In genomic region chr3:116368868-116369437, GRCm38 (mm10) we compare ENCODE assay signal across 19 mouse cellular contexts. TPM values are rescaled to one million over a fixed set of nuclear protein-coding genes. Genes with fewer than 3 reads are reported as not detected.
DNase-seq lines count a peak whose midpoint lies in the region; ATAC-seq and TF ChIP-seq lines count a peak whose summit lies in the region.
"Had no signal": no experiment of that assay in that cellular context is flagged by ENCODE, and none has a peak within 500 bp of the region (broad histone marks: within the 10 kb centered on the region; RNA-seq: fewer than 3 reads in every experiment).

No protein-coding gene starts in this region.

- peak; percentile 63; the same call in 1 of the 2 replicates for ATAC-seq in forebrain, embryonic 12.5 days (ENCODE audit: low FRiP score)
- ATAC-seq in forebrain, embryonic 16.5 days: no peak
- ATAC-seq in kidney, postnatal 0 days (replicated peaks; ENCODE audit: low FRiP score, low read depth): peak; percentile 84
- peak; percentile 44; the same call in 1 of the 2 replicates for ATAC-seq in embryonic facial prominence, embryonic 14.5 days (ENCODE audit: low read depth)
- ATAC-seq in neural tube, embryonic 14.5 days (ENCODE audit: low read depth): peak; percentile 54; the same call in 1 of the 2 replicates
- no peak for ATAC-seq in granulocyte monocyte progenitor cell, adult 5-6 weeks (replicated peaks; ENCODE audit: poor library complexity, severe bottlenecking)
- ATAC-seq: intestine, postnatal 0 days; liver, postnatal 0 days; midbrain, embryonic 16.5 days had no signal

- no peaks in the 10 kb centered on the region for H3K9me3 ChIP-seq in forebrain, embryonic 12.5 days
- no peaks in the 10 kb centered on the region for H3K9me3 ChIP-seq in forebrain, embryonic 16.5 days (ENCODE audit: control insufficient read depth, low read length)
- no peaks in the 10 kb centered on the region for H3K9me3 ChIP-seq in kidney, postnatal 0 days (replicated peaks; ENCODE audit: low read length)
- H3K9me3 ChIP-seq in embryonic facial prominence, embryonic 14.5 days (ENCODE audit: control insufficient read depth, low read length): no peaks in the 10 kb centered on the region
- H3K9me3 ChIP-seq in neural tube, embryonic 14.5 days (ENCODE audit: control insufficient read depth, low read length): no peaks in the 10 kb centered on the region
- H3K9me3 ChIP-seq: hindbrain, embryonic 10.5 days; limb, embryonic 13.5 days; neural tube, embryonic 12.5 days had no signal

- no peaks in the 10 kb centered on the region for H3K27me3 ChIP-seq in forebrain, embryonic 12.5 days
- H3K27me3 ChIP-seq in forebrain, embryonic 16.5 days (replicated peaks; ENCODE audit: control insufficient read depth, insufficient read depth, low read length): no peaks in the 10 kb centered on the region
- H3K27me3 ChIP-seq in kidney, postnatal 0 days (ENCODE audit: insufficient read depth, low read length): no peaks in the 10 kb centered on the region
- H3K27me3 ChIP-seq in embryonic facial prominence, embryonic 14.5 days (replicated peaks; ENCODE audit: control insufficient read depth, insufficient read depth, low read length): no peaks in the 10 kb centered on the region
- no peaks in the 10 kb centered on the region for H3K27me3 ChIP-seq in neural tube, embryonic 14.5 days (ENCODE audit: control insufficient read depth, insufficient read depth, low read length)
- H3K27me3 ChIP-seq: limb, embryonic 13.5 days; neural tube, embryonic 12.5 days had no signal

- peak; percentile 42 for DNase-seq in kidney, postnatal 0 days (ENCODE audit: low spot score)
- DNase-seq in kidney, adult 8-10 months: no peak
- DNase-seq in embryonic facial prominence, embryonic 14.5 days (ENCODE audit: low spot score): no peak
- DNase-seq in layer of hippocampus, adult 8-10 months (ENCODE audit: low spot score in 2 of 2): no peak
- DNase-seq: adrenal gland, postnatal 10 days; B cell, adult 2 months; cerebellum, postnatal 10 days; layer of hippocampus, postnatal 36 days; liver, postnatal 0 days had no signal

- H3K27ac ChIP-seq in forebrain, embryonic 12.5 days: no peak overlapping the region
- H3K27ac ChIP-seq in forebrain, embryonic 16.5 days (ENCODE audit: low read length): no peak overlapping the region
- 0 out of 2 replicates have a peak overlapping the region, but pooled peaks have one; percentile 16 for H3K27ac ChIP-seq in kidney, postnatal 0 days
- no peak overlapping the region for H3K27ac ChIP-seq in embryonic facial prominence, embryonic 14.5 days (replicated peaks; ENCODE audit: low read depth, low read length)
- H3K27ac ChIP-seq in neural tube, embryonic 14.5 days (ENCODE audit: low read depth, low read length): no peak overlapping the region
- H3K27ac ChIP-seq: hindbrain, embryonic 10.5 days; limb, embryonic 13.5 days; macrophage; neural tube, embryonic 12.5 days had no signal

- peaks cover 15% of the 10 kb centered on the region for H3K4me1 ChIP-seq in forebrain, embryonic 12.5 days
- H3K4me1 ChIP-seq in forebrain, embryonic 16.5 days (replicated peaks; ENCODE audit: control insufficient read depth, insufficient read depth, low read length): peaks cover 2% of the 10 kb centered on the region; the same call in 1 of the 2 replicates
- H3K4me1 ChIP-seq in kidney, postnatal 0 days (replicated peaks; ENCODE audit: insufficient read depth, low read length): 0 out of 2 replicates have a peak, but pooled peaks cover 7% of the 10 kb centered on the region
- H3K4me1 ChIP-seq in embryonic facial prominence, embryonic 14.5 days (ENCODE audit: control insufficient read depth, insufficient read depth, low read length): no peaks in the 10 kb centered on the region
- H3K4me1 ChIP-seq in neural tube, embryonic 14.5 days (ENCODE audit: control insufficient read depth, insufficient read depth, low read length): 0 out of 2 replicates have a peak, but pooled peaks cover 4% of the 10 kb centered on the region

- WGBS in forebrain, embryonic 12.5 days: 20% methylated on average over 4 of the region's 4 CpGs
- 11% methylated on average over 4 of the region's 4 CpGs for WGBS in forebrain, embryonic 16.5 days
- WGBS in kidney, postnatal 0 days: 31% methylated on average over 4 of the region's 4 CpGs
- 22% methylated on average over 4 of the region's 4 CpGs for WGBS in embryonic facial prominence, embryonic 14.5 days
- WGBS in neural tube, embryonic 14.5 days: 22% methylated on average over 4 of the region's 4 CpGs

- H3K9ac ChIP-seq in forebrain, embryonic 12.5 days: no peak overlapping the region
- H3K9ac ChIP-seq in forebrain, embryonic 16.5 days (replicated peaks; ENCODE audit: low read depth, low read length): no peak overlapping the region
- no peak overlapping the region for H3K9ac ChIP-seq in kidney, postnatal 0 days (ENCODE audit: low read depth, low read length)
- H3K9ac ChIP-seq in embryonic facial prominence, embryonic 14.5 days (ENCODE audit: low read depth, low read length): no peak overlapping the region
- no peak overlapping the region for H3K9ac ChIP-seq in neural tube, embryonic 14.5 days (replicated peaks; ENCODE audit: low read depth, low read length)
- H3K9ac ChIP-seq: limb, embryonic 13.5 days; liver, postnatal 0 days; neural tube, embryonic 12.5 days had no signal

- peaks cover 10% of the 10 kb centered on the region; the same call in 1 of the 2 replicates for H3K36me3 ChIP-seq in forebrain, embryonic 12.5 days (replicated peaks)
- H3K36me3 ChIP-seq in forebrain, embryonic 16.5 days (ENCODE audit: control insufficient read depth, insufficient read depth): no peaks in the 10 kb centered on the region
- no peaks in the 10 kb centered on the region for H3K36me3 ChIP-seq in kidney, postnatal 0 days (ENCODE audit: insufficient read depth, low read length)
- H3K36me3 ChIP-seq in embryonic facial prominence, embryonic 14.5 days (ENCODE audit: control insufficient read depth, insufficient read depth, low read length): no peaks in the 10 kb centered on the region
- H3K36me3 ChIP-seq in neural tube, embryonic 14.5 days (ENCODE audit: control insufficient read depth, insufficient read depth, low read length): no peaks in the 10 kb centered on the region

- H3K4me2 ChIP-seq in forebrain, embryonic 12.5 days: no peak overlapping the region
- H3K4me2 ChIP-seq in forebrain, embryonic 16.5 days (ENCODE audit: low read length): no peak overlapping the region
- H3K4me2 ChIP-seq in kidney, postnatal 0 days (ENCODE audit: low read length): no peak overlapping the region
- no peak overlapping the region for H3K4me2 ChIP-seq in embryonic facial prominence, embryonic 14.5 days (ENCODE audit: low read depth, low read length)
- no peak overlapping the region for H3K4me2 ChIP-seq in neural tube, embryonic 14.5 days (ENCODE audit: low read depth, low read length)
- H3K4me2 ChIP-seq: limb, embryonic 13.5 days; neural tube, embryonic 12.5 days had no signal

- no peak for TF ChIP-seq CTCF in kidney, postnatal 0 days (IDR thresholded peaks at IDR 0.05; ENCODE audit: low read depth)

- H3K4me3 ChIP-seq in forebrain, embryonic 12.5 days (replicated peaks): no peak overlapping the region
- no peak overlapping the region for H3K4me3 ChIP-seq in forebrain, embryonic 16.5 days (replicated peaks; ENCODE audit: low read length)
- H3K4me3 ChIP-seq in kidney, postnatal 0 days (replicated peaks; ENCODE audit: low read depth, low read length): no peak overlapping the region
- no peak overlapping the region for H3K4me3 ChIP-seq in embryonic facial prominence, embryonic 14.5 days (ENCODE audit: low read depth, low read length)
- no peak overlapping the region for H3K4me3 ChIP-seq in neural tube, embryonic 14.5 days (ENCODE audit: low read depth, low read length)
- H3K4me3 ChIP-seq: hindbrain, embryonic 10.5 days; limb, embryonic 13.5 days; neural tube, embryonic 12.5 days had no signal

RNA-seq across cellular contexts. Expression of gene Cdc14a, which starts 54.9 kb away (rescaled TPM):
- polyA plus RNA-seq in forebrain, embryonic 12.5 days (2016; fragmentation: Nextera tagmentation; extraction: Ambion mirVana): 21.6 and 23.2 TPM in 2 replicates
- polyA plus RNA-seq in forebrain, embryonic 16.5 days (2015; fragmentation: Nextera tagmentation; extraction: Ambion mirVana): 6.9 and 7.7 TPM in 2 replicates
- polyA plus RNA-seq in kidney, postnatal 0 days (2015; fragmentation: Nextera tagmentation; extraction: Ambion mirVana): 12.8 and 12.9 TPM in 2 replicates
- polyA plus RNA-seq in embryonic facial prominence, embryonic 14.5 days (2014; fragmentation: Nextera tagmentation; extraction: Ambion mirVana): 7.7 and 7.8 TPM in 2 replicates
- polyA plus RNA-seq in neural tube, embryonic 14.5 days (2014; fragmentation: Nextera tagmentation; extraction: Ambion mirVana): 4.9 and 7.4 TPM in 2 replicates
- total RNA-seq in layer of hippocampus, adult 8-10 months (2022): 10 to 100 TPM in 1 of 4 experiments, 1 to 10 TPM in 3; 6.2 to 10.8 (median 7.4) TPM
- 29.2 and 58.3 TPM in 2 replicates for total RNA-seq in granulocyte monocyte progenitor cell, adult 5-6 weeks (2014; fragmentation: Nextera tagmentation)
- 22.3 and 25.2 TPM in 2 replicates for total RNA-seq in granulocyte monocyte progenitor cell, adult 5-6 weeks (2017)

Comparison
In these comparisons a context has a peak if more than half of its experiments do, and no peak if none do; other contexts are left out.
1. ATAC-seq: peak in forebrain, embryonic 12.5 days (single experiment), kidney, postnatal 0 days (single experiment), embryonic facial prominence, embryonic 14.5 days (single experiment) and neural tube, embryonic 14.5 days (single experiment); none in forebrain, embryonic 16.5 days (single experiment) and granulocyte monocyte progenitor cell, adult 5-6 weeks (single experiment).